Mouse (Mus musculus): ENCODE results near the gene Phyhipl.

DNA sequence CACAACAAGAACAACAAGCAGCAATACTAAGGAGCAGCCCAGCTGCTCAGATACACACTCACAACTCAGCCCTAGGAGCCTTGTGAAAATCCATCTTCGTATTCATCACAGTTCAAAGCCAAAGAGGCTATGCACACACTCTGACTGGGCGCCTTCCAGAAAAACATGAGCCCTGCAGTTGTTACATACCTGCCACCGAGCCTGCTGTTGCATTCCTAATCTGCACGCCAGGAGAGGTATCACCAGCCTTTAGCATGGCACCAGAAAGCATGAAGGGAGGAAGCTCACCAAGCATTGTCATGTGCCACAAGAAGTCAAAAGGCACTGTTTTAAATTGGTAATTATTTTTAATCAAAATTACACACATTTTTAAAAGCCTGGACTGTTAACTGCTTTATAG is 1.1 kb downstream of the Phyhipl start:
- TF ChIP-seq CTCF (IDR thresholded peaks at IDR 0.05; ENCODE audit: low read depth) (no peak), EP300 (optimal IDR thresholded peaks at IDR 0.05) (no peak)
